In the genomic region with DNA sequence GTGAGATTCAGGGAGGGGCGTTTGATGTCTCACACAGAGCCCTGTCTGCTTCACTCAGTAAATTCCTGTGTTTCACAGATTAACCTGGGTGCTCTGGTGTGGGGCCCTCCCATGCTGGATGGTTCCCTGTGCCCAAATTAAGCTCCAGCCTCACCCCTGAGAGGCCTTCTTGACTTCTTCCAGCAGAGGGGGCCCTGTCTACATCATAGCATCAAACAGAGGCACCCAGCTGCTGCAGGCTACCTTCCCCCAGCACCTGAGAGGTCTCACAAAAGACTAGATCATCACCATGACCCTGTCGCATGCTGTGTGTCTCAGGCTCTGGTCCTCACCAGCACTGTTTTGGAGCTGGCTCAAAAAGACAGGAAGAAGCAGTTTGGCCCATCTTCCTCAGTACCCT, we compare ENCODE assay signal across 18 mouse cellular contexts. TPM values are rescaled to one million over a fixed set of nuclear protein-coding genes. Genes with fewer than 3 reads are reported as not detected.
A peak's percentile ranks its signal among the peaks of the same experiment; 100 is the strongest.
DNase-seq lines count a peak whose midpoint lies in the region; ATAC-seq and TF ChIP-seq lines count a peak whose summit lies in the region.
"Had no signal": no experiment of that assay in that cellular context is flagged by ENCODE, and none has a peak within 500 bp of the region (broad histone marks: within the 10 kb centered on the region; RNA-seq: fewer than 3 reads in every experiment).

No protein-coding gene starts in this region.

- no peak for ATAC-seq in hindbrain, embryonic 13.5 days (ENCODE audit: low FRiP score)
- ATAC-seq in hindbrain, embryonic 12.5 days (ENCODE audit: low FRiP score): no peak
- ATAC-seq in midbrain, postnatal 0 days (ENCODE audit: low FRiP score): no peak
- ATAC-seq in midbrain, embryonic 11.5 days (ENCODE audit: low FRiP score): no peak
- ATAC-seq: midbrain, embryonic 15.5 days had no signal

- H3K27me3 ChIP-seq in hindbrain, embryonic 13.5 days: no peaks in the 10 kb centered on the region
- no peaks in the 10 kb centered on the region for H3K27me3 ChIP-seq in hindbrain, embryonic 12.5 days
- no peaks in the 10 kb centered on the region for H3K27me3 ChIP-seq in midbrain, postnatal 0 days (ENCODE audit: insufficient read depth, low read length)
- peaks cover 3% of the 10 kb centered on the region; the same call in 1 of the 2 replicates for H3K27me3 ChIP-seq in midbrain, embryonic 11.5 days (ENCODE audit: control insufficient read depth, insufficient read depth, low read length)
- H3K27me3 ChIP-seq in heart, embryonic 10.5 days (ENCODE audit: insufficient read depth, poor library complexity, severe bottlenecking): no peaks in the 10 kb centered on the region
- H3K27me3 ChIP-seq: embryonic facial prominence, embryonic 15.5 days; midbrain, embryonic 15.5 days had no signal

- no peaks in the 10 kb centered on the region for H3K9me3 ChIP-seq in hindbrain, embryonic 13.5 days
- no peaks in the 10 kb centered on the region for H3K9me3 ChIP-seq in hindbrain, embryonic 12.5 days (replicated peaks)
- no peaks in the 10 kb centered on the region for H3K9me3 ChIP-seq in midbrain, postnatal 0 days (ENCODE audit: low read length)
- H3K9me3 ChIP-seq in midbrain, embryonic 11.5 days (ENCODE audit: control insufficient read depth, low read length): no peaks in the 10 kb centered on the region
- no peaks in the 10 kb centered on the region for H3K9me3 ChIP-seq in heart, embryonic 10.5 days
- H3K9me3 ChIP-seq: embryonic facial prominence, embryonic 15.5 days; limb, embryonic 15.5 days; midbrain, embryonic 15.5 days had no signal

- peak; percentile 37 for TF ChIP-seq CTCF in midbrain, postnatal 0 days (IDR thresholded peaks at IDR 0.05)

- H3K9ac ChIP-seq in hindbrain, embryonic 13.5 days: 0 out of 2 replicates have a peak overlapping the region, but pooled peaks have one; percentile 13
- no peak overlapping the region for H3K9ac ChIP-seq in hindbrain, embryonic 12.5 days
- no peak overlapping the region for H3K9ac ChIP-seq in midbrain, postnatal 0 days (replicated peaks; ENCODE audit: low read length, poor library complexity, severe bottlenecking)
- no peak overlapping the region for H3K9ac ChIP-seq in midbrain, embryonic 11.5 days (ENCODE audit: low read length)
- H3K9ac ChIP-seq: embryonic facial prominence, embryonic 15.5 days; hindbrain, embryonic 14.5 days; limb, embryonic 15.5 days; midbrain, embryonic 15.5 days had no signal

- peaks cover 28% of the 10 kb centered on the region for H3K4me1 ChIP-seq in hindbrain, embryonic 13.5 days (replicated peaks)
- peaks cover 6% of the 10 kb centered on the region for H3K4me1 ChIP-seq in hindbrain, embryonic 12.5 days
- no peaks in the 10 kb centered on the region for H3K4me1 ChIP-seq in midbrain, postnatal 0 days (ENCODE audit: insufficient read depth, low read length)
- H3K4me1 ChIP-seq in midbrain, embryonic 11.5 days (ENCODE audit: control insufficient read depth, insufficient read depth, low read length): peaks cover 3% of the 10 kb centered on the region; the same call in 1 of the 2 replicates
- peaks cover 15% of the 10 kb centered on the region for H3K4me1 ChIP-seq in heart, embryonic 10.5 days

- H3K27ac ChIP-seq in hindbrain, embryonic 13.5 days: no peak overlapping the region
- no peak overlapping the region for H3K27ac ChIP-seq in hindbrain, embryonic 12.5 days
- no peak overlapping the region for H3K27ac ChIP-seq in midbrain, postnatal 0 days (ENCODE audit: low read depth, low read length)
- no peak overlapping the region for H3K27ac ChIP-seq in midbrain, embryonic 11.5 days (ENCODE audit: low read depth, low read length)
- no peak overlapping the region for H3K27ac ChIP-seq in heart, embryonic 10.5 days
- H3K27ac ChIP-seq: embryonic facial prominence, embryonic 15.5 days; hindbrain, embryonic 14.5 days; limb, embryonic 15.5 days; midbrain, embryonic 15.5 days had no signal

- H3K4me3 ChIP-seq in hindbrain, embryonic 13.5 days: no peak overlapping the region
- H3K4me3 ChIP-seq in hindbrain, embryonic 12.5 days: no peak overlapping the region
- H3K4me3 ChIP-seq in midbrain, postnatal 0 days (ENCODE audit: low read depth, low read length): no peak overlapping the region
- H3K4me3 ChIP-seq in midbrain, embryonic 11.5 days (ENCODE audit: low read depth, low read length): no peak overlapping the region
- H3K4me3 ChIP-seq in heart, embryonic 10.5 days: no peak overlapping the region
- H3K4me3 ChIP-seq: embryonic facial prominence, embryonic 15.5 days; limb, embryonic 15.5 days; midbrain, embryonic 15.5 days had no signal

- no peak for DNase-seq in midbrain, postnatal 0 days (ENCODE audit: low spot score)
- no peak for DNase-seq in midbrain, embryonic 11.5 days (ENCODE audit: low spot score, missing footprints)
- DNase-seq in ES-CJ7 (ENCODE audit: low read depth, low spot score): peak; percentile 17
- DNase-seq in induced T-regulatory cell, adult 2 months (ENCODE audit: low read depth): peak; percentile 61
- DNase-seq in heart, embryonic 10.5 days (ENCODE audit: low spot score): no peak
- DNase-seq: adrenal gland, adult 8-10 months; embryo, embryonic 11 days; heart, adult 18-20 months; kidney, adult 18-20 months; kidney, postnatal 10 days; right cerebral cortex, postnatal 14 days; spleen, adult 18-20 months had no signal

- H3K36me3 ChIP-seq in hindbrain, embryonic 13.5 days: peaks cover 29% of the 10 kb centered on the region
- peaks cover 38% of the 10 kb centered on the region for H3K36me3 ChIP-seq in hindbrain, embryonic 12.5 days
- peaks cover 10% of the 10 kb centered on the region; the same call in 1 of the 2 replicates for H3K36me3 ChIP-seq in midbrain, postnatal 0 days (ENCODE audit: insufficient read depth, low read length)
- H3K36me3 ChIP-seq in midbrain, embryonic 11.5 days (ENCODE audit: control insufficient read depth, insufficient read depth, low read length): peaks cover 11% of the 10 kb centered on the region; the same call in 1 of the 2 replicates
- peaks cover 54% of the 10 kb centered on the region for H3K36me3 ChIP-seq in heart, embryonic 10.5 days
- H3K36me3 ChIP-seq: midbrain, embryonic 15.5 days had no signal

- 92% methylated on average over 2 of the region's 2 CpGs for WGBS in hindbrain, embryonic 13.5 days
- WGBS in hindbrain, embryonic 12.5 days: 69% methylated on average over 2 of the region's 2 CpGs
- 84% methylated on average over 2 of the region's 2 CpGs for WGBS in midbrain, postnatal 0 days
- 74% methylated on average over 2 of the region's 2 CpGs for WGBS in midbrain, embryonic 11.5 days
- WGBS in heart, embryonic 10.5 days: 73% methylated on average over 2 of the region's 2 CpGs

- no peak overlapping the region for H3K4me2 ChIP-seq in hindbrain, embryonic 13.5 days
- no peak overlapping the region for H3K4me2 ChIP-seq in hindbrain, embryonic 12.5 days (replicated peaks)
- H3K4me2 ChIP-seq in midbrain, postnatal 0 days (ENCODE audit: low read depth, low read length, poor library complexity, severe bottlenecking): no peak overlapping the region
- no peak overlapping the region for H3K4me2 ChIP-seq in midbrain, embryonic 11.5 days
- H3K4me2 ChIP-seq: embryonic facial prominence, embryonic 15.5 days; hindbrain, embryonic 14.5 days; limb, embryonic 15.5 days; midbrain, embryonic 15.5 days had no signal

RNA-seq across cellular contexts. Expression of gene Trp53i11, which starts 25.0 kb away (rescaled TPM):
- 109 and 110 TPM in 2 replicates for polyA plus RNA-seq in hindbrain, embryonic 13.5 days (2015; fragmentation: Nextera tagmentation; extraction: Ambion mirVana)
- polyA plus RNA-seq in hindbrain, embryonic 12.5 days (2016; fragmentation: Nextera tagmentation; extraction: Ambion mirVana): 142 and 180 TPM in 2 replicates
- 111 and 124 TPM in 2 replicates for total RNA-seq in midbrain, postnatal 0 days (2014; rRNA removed)
- 74.7 and 76.0 TPM in 2 replicates for polyA plus RNA-seq in midbrain, postnatal 0 days (2015; fragmentation: Nextera tagmentation; extraction: Ambion mirVana)
- polyA plus RNA-seq in midbrain, embryonic 11.5 days (2014; fragmentation: Nextera tagmentation; extraction: Ambion mirVana): 179 and 191 TPM in 2 replicates
- polyA plus RNA-seq in heart, embryonic 10.5 days (2016; fragmentation: Nextera tagmentation; extraction: Ambion mirVana): 22.5 and 24.2 TPM in 2 replicates

Comparison
In these comparisons a context has a peak if more than half of its experiments do, and no peak if none do; other contexts are left out.
1. DNase-seq: peak in ES-CJ7 (single experiment) and induced T-regulatory cell, adult 2 months (single experiment); none in midbrain, postnatal 0 days (single experiment), midbrain, embryonic 11.5 days (single experiment) and heart, embryonic 10.5 days (single experiment).